ENCODE assay signal across 10 mouse cellular contexts in genomic region chr19:61199836-61200235, GRCm38 (mm10). TPM values are rescaled to one million over a fixed set of nuclear protein-coding genes. Genes with fewer than 3 reads are reported as not detected.
A peak's percentile ranks its signal among the peaks of the same experiment; 100 is the strongest.
DNase-seq lines count a peak whose midpoint lies in the region; ATAC-seq and TF ChIP-seq lines count a peak whose summit lies in the region.
"Had no signal": no experiment of that assay in that cellular context is flagged by ENCODE, and none has a peak within 500 bp of the region (broad histone marks: within the 10 kb centered on the region; RNA-seq: fewer than 3 reads in every experiment).

No protein-coding gene starts in this region.

- H3K4me3 ChIP-seq in intestine, embryonic 14.5 days (ENCODE audit: low read depth, low read length), result no peak overlapping the region
- no peak overlapping the region for H3K4me3 ChIP-seq in intestine, postnatal 0 days (ENCODE audit: low read depth, low read length)
- H3K4me3 ChIP-seq in liver, embryonic 11.5 days (ENCODE audit: low read depth, low read length), result no peak overlapping the region

- no peaks in the 10 kb centered on the region for H3K36me3 ChIP-seq in intestine, embryonic 14.5 days (ENCODE audit: control insufficient read depth, insufficient read depth, low read length)
- H3K36me3 ChIP-seq in intestine, postnatal 0 days (ENCODE audit: control insufficient read depth, insufficient read depth), result no peaks in the 10 kb centered on the region
- no peaks in the 10 kb centered on the region for H3K36me3 ChIP-seq in liver, embryonic 11.5 days (ENCODE audit: control insufficient read depth, insufficient read depth, low read length)

- H3K4me2 ChIP-seq in intestine, embryonic 14.5 days (ENCODE audit: low read length), result no peak overlapping the region
- no peak overlapping the region for H3K4me2 ChIP-seq in intestine, postnatal 0 days (replicated peaks; ENCODE audit: low read depth)
- H3K4me2 ChIP-seq in liver, embryonic 11.5 days, result no peak overlapping the region

- no peak overlapping the region for H3K9ac ChIP-seq in intestine, embryonic 14.5 days (ENCODE audit: low read length)
- H3K9ac ChIP-seq in intestine, postnatal 0 days (ENCODE audit: low read depth, low read length), result no peak overlapping the region
- no peak overlapping the region for H3K9ac ChIP-seq in liver, embryonic 11.5 days (ENCODE audit: low read depth, low read length)

- WGBS in intestine, embryonic 14.5 days, result 22% methylated on average over 10 of the region's 10 CpGs
- WGBS in intestine, postnatal 0 days, result 18% methylated on average over 10 of the region's 10 CpGs
- 17% methylated on average over 10 of the region's 10 CpGs for WGBS in liver, embryonic 11.5 days

- ATAC-seq in intestine, embryonic 14.5 days (replicated peaks; ENCODE audit: low FRiP score, low TSS enrichment, low read depth), result no peak
- no peak for ATAC-seq in intestine, postnatal 0 days
- no peak for ATAC-seq in liver, embryonic 11.5 days (replicated peaks; ENCODE audit: low FRiP score)

- TF ChIP-seq CTCF in intestine, postnatal 0 days (IDR thresholded peaks at IDR 0.05; ENCODE audit: low read depth), result no peak

- no peaks in the 10 kb centered on the region for H3K9me3 ChIP-seq in intestine, embryonic 14.5 days (ENCODE audit: control insufficient read depth, low read length)
- H3K9me3 ChIP-seq in intestine, postnatal 0 days (ENCODE audit: control insufficient read depth), result no peaks in the 10 kb centered on the region
- H3K9me3 ChIP-seq in liver, embryonic 11.5 days (ENCODE audit: control insufficient read depth, low read length), result no peaks in the 10 kb centered on the region

- peak; percentile 80 for DNase-seq in intestine, embryonic 14.5 days (ENCODE audit: low spot score)
- DNase-seq in urinary bladder, postnatal 25 days (ENCODE audit: low spot score), result peak; percentile 15
- no peak for DNase-seq in urinary bladder, postnatal 4 days (ENCODE audit: low spot score in 2 of 2)
- peak; percentile 20 to 31 for DNase-seq in cerebellum, postnatal 25 days
- DNase-seq in liver, embryonic 11.5 days (ENCODE audit: low spot score), result peak; percentile 60
- peak; percentile 26 for DNase-seq in thymus, postnatal 14 days
- no peak for DNase-seq in gastrocnemius, postnatal 4 days (ENCODE audit: low spot score in 2 of 2)

- H3K27ac ChIP-seq in intestine, embryonic 14.5 days (ENCODE audit: low read depth), result no peak overlapping the region
- H3K27ac ChIP-seq in intestine, postnatal 0 days (ENCODE audit: low read depth, low read length), result no peak overlapping the region
- no peak overlapping the region for H3K27ac ChIP-seq in liver, embryonic 11.5 days (ENCODE audit: low read depth, low read length)

- H3K27me3 ChIP-seq in intestine, embryonic 14.5 days (replicated peaks; ENCODE audit: control insufficient read depth, insufficient read depth, low read length), result no peaks in the 10 kb centered on the region
- no peaks in the 10 kb centered on the region for H3K27me3 ChIP-seq in intestine, postnatal 0 days (replicated peaks; ENCODE audit: control insufficient read depth, insufficient read depth, low read length)
- H3K27me3 ChIP-seq in liver, embryonic 11.5 days (replicated peaks; ENCODE audit: control insufficient read depth, insufficient read depth, low read length), result no peaks in the 10 kb centered on the region

- no peaks in the 10 kb centered on the region for H3K4me1 ChIP-seq in intestine, embryonic 14.5 days (replicated peaks; ENCODE audit: control insufficient read depth, insufficient read depth, low read length)
- H3K4me1 ChIP-seq in intestine, postnatal 0 days (replicated peaks; ENCODE audit: control insufficient read depth, insufficient read depth, low read length), result no peaks in the 10 kb centered on the region
- no peaks in the 10 kb centered on the region for H3K4me1 ChIP-seq in liver, embryonic 11.5 days (replicated peaks; ENCODE audit: control insufficient read depth, insufficient read depth, low read length)

RNA-seq across cellular contexts. Expression of gene Gm6020, which starts 16.1 kb away (rescaled TPM):
- not detected in 2 replicates for polyA plus RNA-seq in intestine, embryonic 14.5 days (2014; fragmentation: Nextera tagmentation; extraction: Ambion mirVana)
- polyA plus RNA-seq in intestine, postnatal 0 days (2015; fragmentation: Nextera tagmentation; extraction: Ambion mirVana), result not detected in 2 replicates
- not detected in 2 replicates for polyA plus RNA-seq in liver, embryonic 11.5 days (2014; fragmentation: Nextera tagmentation; extraction: Ambion mirVana)
- not detected for total RNA-seq in gastrocnemius, postnatal 4 days (2021)
- total RNA-seq: left cerebral cortex, adult 8-10 months had no signal
- polyA plus RNA-seq: cortical plate, adult 2 months had no signal

RNA-seq across cellular contexts. Expression of gene Gm7102, which starts 23.7 kb away (rescaled TPM):
- 0.24 and 0.40 TPM in 2 replicates for polyA plus RNA-seq in intestine, embryonic 14.5 days (2014; fragmentation: Nextera tagmentation; extraction: Ambion mirVana)
- 0.09 TPM in 1 of 2 replicates, not detected in the other for polyA plus RNA-seq in intestine, postnatal 0 days (2015; fragmentation: Nextera tagmentation; extraction: Ambion mirVana)
- polyA plus RNA-seq in liver, embryonic 11.5 days (2014; fragmentation: Nextera tagmentation; extraction: Ambion mirVana), result not detected in 2 replicates
- not detected for total RNA-seq in gastrocnemius, postnatal 4 days (2021)
- total RNA-seq: left cerebral cortex, adult 8-10 months had no signal
- polyA plus RNA-seq: cortical plate, adult 2 months had no signal

RNA-seq across cellular contexts. Expression of gene Csf2ra, which starts 28.4 kb away (rescaled TPM):
- polyA plus RNA-seq in intestine, embryonic 14.5 days (2014; fragmentation: Nextera tagmentation; extraction: Ambion mirVana), result 32.0 and 32.6 TPM in 2 replicates
- polyA plus RNA-seq in intestine, postnatal 0 days (2015; fragmentation: Nextera tagmentation; extraction: Ambion mirVana), result 13.2 and 21.9 TPM in 2 replicates
- 16.6 and 20.7 TPM in 2 replicates for polyA plus RNA-seq in liver, embryonic 11.5 days (2014; fragmentation: Nextera tagmentation; extraction: Ambion mirVana)
- 1 to 10 TPM; 6.2 to 8.7 TPM for total RNA-seq in gastrocnemius, postnatal 4 days (2021)

RNA-seq across cellular contexts. Expression of gene Zfp950, which starts 59.2 kb away (rescaled TPM):
- 43.1 and 43.5 TPM in 2 replicates for polyA plus RNA-seq in intestine, embryonic 14.5 days (2014; fragmentation: Nextera tagmentation; extraction: Ambion mirVana)
- 25.8 and 28.3 TPM in 2 replicates for polyA plus RNA-seq in intestine, postnatal 0 days (2015; fragmentation: Nextera tagmentation; extraction: Ambion mirVana)
- 22.9 and 26.4 TPM in 2 replicates for polyA plus RNA-seq in liver, embryonic 11.5 days (2014; fragmentation: Nextera tagmentation; extraction: Ambion mirVana)
- 10 to 100 TPM; 16.7 to 22.8 TPM for total RNA-seq in gastrocnemius, postnatal 4 days (2021)

Comparison
In these comparisons a context has a peak if more than half of its experiments do, and no peak if none do; other contexts are left out.
1. DNase-seq: peak in intestine, embryonic 14.5 days (single experiment), urinary bladder, postnatal 25 days (single experiment), cerebellum, postnatal 25 days (2 of 2), liver, embryonic 11.5 days (single experiment) and thymus, postnatal 14 days (single experiment); none in urinary bladder, postnatal 4 days (0 of 2) and gastrocnemius, postnatal 4 days (0 of 2).